Comparison of ENCODE assay signal across 9 mouse cellular contexts in genomic region chr13:72623926-72624846, GRCm38 (mm10). TPM values are rescaled to one million over a fixed set of nuclear protein-coding genes. Genes with fewer than 3 reads are reported as not detected.
A peak's percentile ranks its signal among the peaks of the same experiment; 100 is the strongest.
DNase-seq lines count a peak whose midpoint lies in the region; ATAC-seq lines count a peak whose summit lies in the region.
"Had no signal": no experiment of that assay in that cellular context is flagged by ENCODE, and none has a peak within 500 bp of the region (broad histone marks: within the 10 kb centered on the region; RNA-seq: fewer than 3 reads in every experiment).

No protein-coding gene starts in this region.

- peaks cover 88% of the 10 kb centered on the region for H3K27me3 ChIP-seq in embryonic facial prominence, embryonic 13.5 days
- H3K27me3 ChIP-seq in intestine, embryonic 15.5 days (replicated peaks), result peaks cover 75% of the 10 kb centered on the region
- H3K27me3 ChIP-seq in lung, embryonic 15.5 days, result peaks cover 84% of the 10 kb centered on the region
- peaks cover 76% of the 10 kb centered on the region for H3K27me3 ChIP-seq in stomach, embryonic 16.5 days (ENCODE audit: control insufficient read depth, insufficient read depth, low read length)
- H3K27me3 ChIP-seq: CH12.LX had no signal

- H3K36me3 ChIP-seq in embryonic facial prominence, embryonic 13.5 days, result no peaks in the 10 kb centered on the region
- no peaks in the 10 kb centered on the region for H3K36me3 ChIP-seq in intestine, embryonic 15.5 days
- H3K36me3 ChIP-seq in lung, embryonic 15.5 days, result no peaks in the 10 kb centered on the region
- no peaks in the 10 kb centered on the region for H3K36me3 ChIP-seq in stomach, embryonic 16.5 days (ENCODE audit: control insufficient read depth, insufficient read depth, low read length)

- H3K9ac ChIP-seq in embryonic facial prominence, embryonic 13.5 days, result 0 out of 2 replicates have a peak overlapping the region, but pooled peaks have one; percentile 32
- H3K9ac ChIP-seq in intestine, embryonic 15.5 days, result no peak overlapping the region
- peak overlapping the region; percentile 55 for H3K9ac ChIP-seq in lung, embryonic 15.5 days
- H3K9ac ChIP-seq in stomach, embryonic 16.5 days (ENCODE audit: low read length), result peak overlapping the region; percentile 12; the same call in 1 of the 2 replicates

- 1% methylated on average over 46 of the region's 46 CpGs for WGBS in embryonic facial prominence, embryonic 13.5 days
- WGBS in intestine, embryonic 15.5 days, result 3% methylated on average over 46 of the region's 46 CpGs
- WGBS in lung, embryonic 15.5 days, result under 1% methylated on average over 46 of the region's 46 CpGs
- WGBS in stomach, embryonic 16.5 days, result 2% methylated on average over 46 of the region's 46 CpGs

- H3K4me2 ChIP-seq in embryonic facial prominence, embryonic 13.5 days, result peak overlapping the region; percentile 53
- H3K4me2 ChIP-seq in intestine, embryonic 15.5 days (replicated peaks), result peak overlapping the region; percentile 49
- peak overlapping the region; percentile 91 for H3K4me2 ChIP-seq in lung, embryonic 15.5 days
- H3K4me2 ChIP-seq in stomach, embryonic 16.5 days (ENCODE audit: low read depth, low read length), result peak overlapping the region; percentile 58

- H3K27ac ChIP-seq in embryonic facial prominence, embryonic 13.5 days, result no peak overlapping the region
- H3K27ac ChIP-seq in intestine, embryonic 15.5 days, result no peak overlapping the region
- H3K27ac ChIP-seq in lung, embryonic 15.5 days, result peak overlapping the region; percentile 80
- H3K27ac ChIP-seq in stomach, embryonic 16.5 days (ENCODE audit: low read length), result no peak overlapping the region

- H3K9me3 ChIP-seq in embryonic facial prominence, embryonic 13.5 days, result no peaks in the 10 kb centered on the region
- H3K9me3 ChIP-seq in intestine, embryonic 15.5 days, result no peaks in the 10 kb centered on the region
- no peaks in the 10 kb centered on the region for H3K9me3 ChIP-seq in lung, embryonic 15.5 days
- H3K9me3 ChIP-seq in stomach, embryonic 16.5 days (replicated peaks; ENCODE audit: control insufficient read depth, low read length), result no peaks in the 10 kb centered on the region

- peak overlapping the region; percentile 33 for H3K4me3 ChIP-seq in embryonic facial prominence, embryonic 13.5 days
- peak overlapping the region; percentile 24 for H3K4me3 ChIP-seq in intestine, embryonic 15.5 days (replicated peaks)
- peak overlapping the region; percentile 41 for H3K4me3 ChIP-seq in lung, embryonic 15.5 days
- peak overlapping the region; percentile 43 for H3K4me3 ChIP-seq in stomach, embryonic 16.5 days (replicated peaks; ENCODE audit: low read length)

- H3K4me1 ChIP-seq in embryonic facial prominence, embryonic 13.5 days, result peaks cover 25% of the 10 kb centered on the region
- peaks cover 17% of the 10 kb centered on the region for H3K4me1 ChIP-seq in intestine, embryonic 15.5 days (replicated peaks)
- H3K4me1 ChIP-seq in lung, embryonic 15.5 days, result peaks cover 9% of the 10 kb centered on the region
- H3K4me1 ChIP-seq in stomach, embryonic 16.5 days (ENCODE audit: control insufficient read depth, insufficient read depth, low read length), result peaks cover 14% of the 10 kb centered on the region

- DNase-seq in cerebellum, postnatal 25 days, result peak; percentile 22 to 39
- no peak for DNase-seq in cerebellum, postnatal 36 days
- no peak for DNase-seq in T-cell, adult 2 months (ENCODE audit: low spot score)
- DNase-seq in cerebellum, adult 9-10 months, result no peak

- ATAC-seq in embryonic facial prominence, embryonic 13.5 days (ENCODE audit: insufficient number of reproducible peaks, insufficient read depth, low FRiP score, low TSS enrichment, low read depth), result no peak
- no peak for ATAC-seq in intestine, embryonic 15.5 days
- ATAC-seq in lung, embryonic 15.5 days (ENCODE audit: borderline replicate concordance, extremely low read depth, low FRiP score, low TSS enrichment), result no peak
- no peak for ATAC-seq in stomach, embryonic 16.5 days (ENCODE audit: insufficient read depth, low FRiP score)

RNA-seq across cellular contexts. Expression of gene Irx2, which starts 4.4 kb away (rescaled TPM):
- polyA plus RNA-seq in embryonic facial prominence, embryonic 13.5 days (2015; fragmentation: Nextera tagmentation; extraction: Ambion mirVana), result 16.7 and 22.1 TPM in 2 replicates
- polyA plus RNA-seq in intestine, embryonic 15.5 days (2015; fragmentation: Nextera tagmentation; extraction: Ambion mirVana), result 0.25 and 0.35 TPM in 2 replicates
- 31.7 and 33.5 TPM in 2 replicates for polyA plus RNA-seq in lung, embryonic 15.5 days (2015; fragmentation: Nextera tagmentation; extraction: Ambion mirVana)
- polyA plus RNA-seq in stomach, embryonic 16.5 days (2015; fragmentation: Nextera tagmentation; extraction: Ambion mirVana), result 1.1 and 1.8 TPM in 2 replicates

Comparison
In these comparisons a context has a peak if more than half of its experiments do, and no peak if none do; other contexts are left out.
1. DNase-seq: peak in cerebellum, postnatal 25 days (2 of 2); none in cerebellum, postnatal 36 days (0 of 2), T-cell, adult 2 months (single experiment) and cerebellum, adult 9-10 months (single experiment).
2. Peak in every context shown above with its lines, with median percentiles within 50 percentile points of each other: H3K4me2 ChIP-seq and H3K4me3 ChIP-seq.